Mouse (Mus musculus): ENCODE results near the gene Cbarp. TPM values are rescaled to one million over a fixed set of nuclear protein-coding genes. Genes with fewer than 3 reads are reported as not detected.

The Cbarp gene
- polyA plus RNA-seq, 1 experiment from 2014 or later = 3.1 TPM

GRCm38 (mm10) chr10:80171760-80172526 is 31.3 kb upstream of the Cbarp start:
- no peaks in the 10 kb centered on the region for H3K9me3 ChIP-seq (replicated peaks; ENCODE audit: control insufficient read depth, low read length)
- H3K4me3 ChIP-seq (replicated peaks; ENCODE audit: low read length) = peak overlapping the region; percentile 67
- WGBS = 79% methylated on average over 44 of the region's 45 CpGs
- H3K27ac ChIP-seq (ENCODE audit: low read length) = peak overlapping the region; percentile 93
- peaks cover 18% of the 10 kb centered on the region for H3K4me1 ChIP-seq (ENCODE audit: control insufficient read depth, insufficient read depth, low read length)
- ATAC-seq (ENCODE audit: insufficient read depth, low FRiP score) = no peak
- H3K4me2 ChIP-seq (ENCODE audit: low read depth, low read length) = peak overlapping the region; percentile 49; the same call in 1 of the 2 replicates
- peaks cover 14% of the 10 kb centered on the region; the same call in 1 of the 2 replicates for H3K36me3 ChIP-seq (ENCODE audit: control insufficient read depth, insufficient read depth, low read length)
- H3K27me3 ChIP-seq (ENCODE audit: control insufficient read depth, insufficient read depth, low read length) = no peaks in the 10 kb centered on the region
- peak overlapping the region; percentile 78 for H3K9ac ChIP-seq (ENCODE audit: low read length)

GRCm38 (mm10) chr10:80171252-80171651 is 30.6 kb upstream of the Cbarp start:
- peak overlapping the region; percentile 93; the same call in 1 of the 2 replicates for H3K27ac ChIP-seq (ENCODE audit: low read length)

GRCm38 (mm10) chr10:80170601-80171021 is 30.0 kb upstream of the Cbarp start:
- no peaks in the 10 kb centered on the region for H3K9me3 ChIP-seq (replicated peaks; ENCODE audit: control insufficient read depth, low read length)
- peaks cover 30% of the 10 kb centered on the region for H3K4me1 ChIP-seq (ENCODE audit: control insufficient read depth, insufficient read depth, low read length)
- 93% methylated on average over 19 of the region's 19 CpGs for whole genome bisulfite sequencing
- ATAC-seq (ENCODE audit: insufficient read depth, low FRiP score) = no peak
- H3K36me3 ChIP-seq (ENCODE audit: control insufficient read depth, insufficient read depth, low read length) = peaks cover 14% of the 10 kb centered on the region; the same call in 1 of the 2 replicates
- H3K9ac ChIP-seq (ENCODE audit: low read length) = no peak overlapping the region; the same call in 1 of the 2 replicates
- H3K4me2 ChIP-seq (ENCODE audit: low read depth, low read length) = no peak overlapping the region
- no peak overlapping the region for H3K4me3 ChIP-seq (replicated peaks; ENCODE audit: low read length)
- H3K27me3 ChIP-seq (ENCODE audit: control insufficient read depth, insufficient read depth, low read length) = no peaks in the 10 kb centered on the region
- no peak overlapping the region for H3K27ac ChIP-seq (ENCODE audit: low read length)

More at GRCm38 (mm10) chr10:80171252-80171651, 30.6 kb upstream of the Cbarp start:
- no peaks in the 10 kb centered on the region for H3K27me3 ChIP-seq (ENCODE audit: control insufficient read depth, insufficient read depth, low read length)
- 82% methylated on average over 15 of the region's 15 CpGs for WGBS
- no peak for ATAC-seq (ENCODE audit: insufficient read depth, low FRiP score)
- no peaks in the 10 kb centered on the region for H3K9me3 ChIP-seq (replicated peaks; ENCODE audit: control insufficient read depth, low read length)
- H3K4me2 ChIP-seq (ENCODE audit: low read depth, low read length) = no peak overlapping the region
- peak overlapping the region; percentile 35; the same call in 1 of the 2 replicates for H3K9ac ChIP-seq (ENCODE audit: low read length)
- peaks cover 25% of the 10 kb centered on the region for H3K4me1 ChIP-seq (ENCODE audit: control insufficient read depth, insufficient read depth, low read length)
- H3K36me3 ChIP-seq (ENCODE audit: control insufficient read depth, insufficient read depth, low read length) = peaks cover 14% of the 10 kb centered on the region; the same call in 1 of the 2 replicates
- no peak overlapping the region for H3K4me3 ChIP-seq (replicated peaks; ENCODE audit: low read length)

GRCm38 (mm10) chr10:80170052-80170451 is 29.4 kb upstream of the Cbarp start:
- WGBS = 95% methylated on average over 16 of the region's 16 CpGs
- H3K4me3 ChIP-seq (replicated peaks; ENCODE audit: low read length) = no peak overlapping the region
- H3K9me3 ChIP-seq (replicated peaks; ENCODE audit: control insufficient read depth, low read length) = no peaks in the 10 kb centered on the region
- peaks cover 14% of the 10 kb centered on the region; the same call in 1 of the 2 replicates for H3K36me3 ChIP-seq (ENCODE audit: control insufficient read depth, insufficient read depth, low read length)
- no peak overlapping the region for H3K4me2 ChIP-seq (ENCODE audit: low read depth, low read length)
- no peak for ATAC-seq (ENCODE audit: insufficient read depth, low FRiP score)
- H3K4me1 ChIP-seq (ENCODE audit: control insufficient read depth, insufficient read depth, low read length) = peaks cover 35% of the 10 kb centered on the region
- H3K27ac ChIP-seq (ENCODE audit: low read length) = no peak overlapping the region
- H3K27me3 ChIP-seq (ENCODE audit: control insufficient read depth, insufficient read depth, low read length) = no peaks in the 10 kb centered on the region
- no peak overlapping the region for H3K9ac ChIP-seq (ENCODE audit: low read length)

GRCm38 (mm10) chr10:80169651-80170050 is 29.0 kb upstream of the Cbarp start:
- 85% methylated on average over 7 of the region's 7 CpGs for WGBS
- H3K9ac ChIP-seq (ENCODE audit: low read length) = no peak overlapping the region
- H3K27ac ChIP-seq (ENCODE audit: low read length) = no peak overlapping the region
- H3K4me2 ChIP-seq (ENCODE audit: low read depth, low read length) = no peak overlapping the region
- ATAC-seq (ENCODE audit: insufficient read depth, low FRiP score) = no peak
- no peak overlapping the region for H3K4me3 ChIP-seq (replicated peaks; ENCODE audit: low read length)
- peaks cover 14% of the 10 kb centered on the region; the same call in 1 of the 2 replicates for H3K36me3 ChIP-seq (ENCODE audit: control insufficient read depth, insufficient read depth, low read length)
- no peaks in the 10 kb centered on the region for H3K27me3 ChIP-seq (ENCODE audit: control insufficient read depth, insufficient read depth, low read length)
- H3K4me1 ChIP-seq (ENCODE audit: control insufficient read depth, insufficient read depth, low read length) = peaks cover 36% of the 10 kb centered on the region
- H3K9me3 ChIP-seq (replicated peaks; ENCODE audit: control insufficient read depth, low read length) = no peaks in the 10 kb centered on the region

GRCm38 (mm10) chr10:80169070-80169469 is 28.4 kb upstream of the Cbarp start:
- H3K9me3 ChIP-seq (replicated peaks; ENCODE audit: control insufficient read depth, low read length) = no peaks in the 10 kb centered on the region
- H3K27me3 ChIP-seq (ENCODE audit: control insufficient read depth, insufficient read depth, low read length) = no peaks in the 10 kb centered on the region
- WGBS = 56% methylated on average over 1 of the region's 1 CpGs
- H3K9ac ChIP-seq (ENCODE audit: low read length) = peak overlapping the region; percentile 93
- H3K4me3 ChIP-seq (replicated peaks; ENCODE audit: low read length) = peak overlapping the region; percentile 75
- peaks cover 42% of the 10 kb centered on the region for H3K4me1 ChIP-seq (ENCODE audit: control insufficient read depth, insufficient read depth, low read length)
- peaks cover 14% of the 10 kb centered on the region; the same call in 1 of the 2 replicates for H3K36me3 ChIP-seq (ENCODE audit: control insufficient read depth, insufficient read depth, low read length)
- peak overlapping the region; percentile 92 for H3K4me2 ChIP-seq (ENCODE audit: low read depth, low read length)
- ATAC-seq (ENCODE audit: insufficient read depth, low FRiP score) = no peak
- H3K27ac ChIP-seq (ENCODE audit: low read length) = 0 out of 2 replicates have a peak overlapping the region, but pooled peaks have one; percentile 99

- Histone ChIP-seq H3K27me3 (ENCODE audit: control insufficient read depth, insufficient read depth, low read length) (no peaks in the 10 kb centered on the region), H3K36me3 (ENCODE audit: control insufficient read depth, insufficient read depth, low read length) (peaks cover 14% of the 10 kb centered on the region; the same call in 1 of the 2 replicates), H3K9ac (ENCODE audit: low read length) (peak overlapping the region; percentile 93), H3K4me1 (ENCODE audit: control insufficient read depth, insufficient read depth, low read length) (peaks cover 50% of the 10 kb centered on the region), H3K4me3 (replicated peaks; ENCODE audit: low read length) (peak overlapping the region; percentile 75), H3K27ac (ENCODE audit: low read length) (peak overlapping the region; percentile 99), H3K9me3 (replicated peaks; ENCODE audit: control insufficient read depth, low read length) (no peaks in the 10 kb centered on the region), H3K4me2 (ENCODE audit: low read depth, low read length) (peak overlapping the region; percentile 92)
- ATAC-seq (ENCODE audit: insufficient read depth, low FRiP score) = peak; percentile 22
- under 1% methylated on average over 48 of the region's 48 CpGs for WGBS
These were observed 27.5 kb upstream of the Cbarp start for GRCm38 (mm10) chr10:80168038-80168661.

- H3K36me3 ChIP-seq (ENCODE audit: control insufficient read depth, insufficient read depth, low read length) = peaks cover 14% of the 10 kb centered on the region; the same call in 1 of the 2 replicates
- H3K27me3 ChIP-seq (ENCODE audit: control insufficient read depth, insufficient read depth, low read length) = no peaks in the 10 kb centered on the region
- ATAC-seq (ENCODE audit: insufficient read depth, low FRiP score) = peak; percentile 93
- H3K27ac ChIP-seq (ENCODE audit: low read length) = peak overlapping the region; percentile 99
- H3K4me3 ChIP-seq (replicated peaks; ENCODE audit: low read length) = peak overlapping the region; percentile 75
- no peaks in the 10 kb centered on the region for H3K9me3 ChIP-seq (replicated peaks; ENCODE audit: control insufficient read depth, low read length)
- under 1% methylated on average over 55 of the region's 55 CpGs for WGBS
- peak overlapping the region; percentile 93 for H3K9ac ChIP-seq (ENCODE audit: low read length)
- H3K4me2 ChIP-seq (ENCODE audit: low read depth, low read length) = peak overlapping the region; percentile 92
- H3K4me1 ChIP-seq (ENCODE audit: control insufficient read depth, insufficient read depth, low read length) = peaks cover 54% of the 10 kb centered on the region
These were observed 26.9 kb upstream of the Cbarp start for GRCm38 (mm10) chr10:80167460-80168037.

Measured in stomach, embryonic 16.5 days (tissue).